Mouse (Mus musculus): Measurements from ENCODE around the gene Maats1. TPM values are rescaled to one million over a fixed set of nuclear protein-coding genes. Genes with fewer than 3 reads are reported as not detected.

Maats1 gene
- polyA plus RNA-seq, 1 experiment from 2014 or later = 0.21 TPM

- H3K36me3 ChIP-seq (ENCODE audit: control insufficient read depth, insufficient read depth, low read length) = no peaks in the 10 kb centered on the region
These were observed 53.1 kb downstream of the Maats1 start for GRCm38 (mm10) chr16:38288851-38289250.

DNA sequence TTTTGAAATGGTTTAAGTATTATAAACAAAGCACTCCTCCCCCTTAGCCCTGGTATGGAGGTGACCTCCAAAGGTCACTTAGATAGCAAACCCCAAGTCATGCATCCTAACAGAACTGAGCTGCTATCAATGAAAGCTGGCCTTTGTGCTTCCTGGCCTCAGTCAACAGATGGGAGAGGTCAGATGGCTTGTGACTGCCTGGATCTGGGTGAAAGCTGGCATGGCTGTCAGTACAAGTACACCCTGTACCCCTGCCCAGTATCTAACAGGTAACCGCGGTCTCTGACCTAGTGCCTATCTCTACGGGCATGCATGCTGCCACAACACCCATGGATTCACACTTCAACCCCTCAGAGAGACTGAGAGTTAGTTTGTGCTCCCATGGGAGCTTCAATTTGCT, 54.2 kb downstream of the Maats1 start:
- 67% methylated on average over 3 of the region's 3 CpGs for WGBS (ENCODE audit: insufficient replicate concordance)
- no peak for ATAC-seq (replicated peaks; ENCODE audit: insufficient number of reproducible peaks, low FRiP score, low TSS enrichment)

More at GRCm38 (mm10) chr16:38288851-38289250, 53.1 kb downstream of the Maats1 start:
- no peak overlapping the region for H3K4me2 ChIP-seq
- WGBS (ENCODE audit: insufficient replicate concordance) = 31% methylated on average over 6 of the region's 6 CpGs
- H3K27ac ChIP-seq (ENCODE audit: low read depth, low read length) = no peak overlapping the region
- H3K4me3 ChIP-seq (ENCODE audit: low read depth, low read length) = no peak overlapping the region
- H3K9me3 ChIP-seq (replicated peaks; ENCODE audit: control insufficient read depth, low read length) = no peaks in the 10 kb centered on the region
- ATAC-seq (replicated peaks; ENCODE audit: insufficient number of reproducible peaks, low FRiP score, low TSS enrichment) = no peak
- H3K4me1 ChIP-seq (ENCODE audit: control insufficient read depth, insufficient read depth, low read length) = no peaks in the 10 kb centered on the region; the same call in 1 of the 2 replicates
- H3K9ac ChIP-seq (ENCODE audit: low read depth, low read length) = no peak overlapping the region
- no peaks in the 10 kb centered on the region for H3K27me3 ChIP-seq (ENCODE audit: control insufficient read depth, insufficient read depth, low read length)

GRCm38 (mm10) chr16:38287357-38287756, 54.6 kb downstream of the Maats1 start:
- Histone ChIP-seq H3K4me2 (no peak overlapping the region), H3K4me3 (ENCODE audit: low read depth, low read length) (no peak overlapping the region), H3K27ac (ENCODE audit: low read depth, low read length) (no peak overlapping the region), H3K36me3 (ENCODE audit: control insufficient read depth, insufficient read depth, low read length) (no peaks in the 10 kb centered on the region), H3K27me3 (ENCODE audit: control insufficient read depth, insufficient read depth, low read length) (no peaks in the 10 kb centered on the region), H3K9me3 (replicated peaks; ENCODE audit: control insufficient read depth, low read length) (no peaks in the 10 kb centered on the region), H3K4me1 (ENCODE audit: control insufficient read depth, insufficient read depth, low read length) (no peaks in the 10 kb centered on the region; the same call in 1 of the 2 replicates), H3K9ac (ENCODE audit: low read depth, low read length) (no peak overlapping the region)
- no peak for ATAC-seq (replicated peaks; ENCODE audit: insufficient number of reproducible peaks, low FRiP score, low TSS enrichment)
- WGBS (ENCODE audit: insufficient replicate concordance) = 68% methylated on average over 6 of the region's 6 CpGs

More for the DNA sequence above, 54.2 kb downstream of the Maats1 start:
- H3K36me3 ChIP-seq (ENCODE audit: control insufficient read depth, insufficient read depth, low read length) = no peaks in the 10 kb centered on the region
- no peak overlapping the region for H3K9ac ChIP-seq (ENCODE audit: low read depth, low read length)
- H3K4me1 ChIP-seq (ENCODE audit: control insufficient read depth, insufficient read depth, low read length) = no peaks in the 10 kb centered on the region; the same call in 1 of the 2 replicates
- no peak overlapping the region for H3K4me3 ChIP-seq (ENCODE audit: low read depth, low read length)
- no peak overlapping the region for H3K27ac ChIP-seq (ENCODE audit: low read depth, low read length)
- H3K9me3 ChIP-seq (replicated peaks; ENCODE audit: control insufficient read depth, low read length) = no peaks in the 10 kb centered on the region
- H3K4me2 ChIP-seq = no peak overlapping the region
- no peaks in the 10 kb centered on the region for H3K27me3 ChIP-seq (ENCODE audit: control insufficient read depth, insufficient read depth, low read length)

DNA sequence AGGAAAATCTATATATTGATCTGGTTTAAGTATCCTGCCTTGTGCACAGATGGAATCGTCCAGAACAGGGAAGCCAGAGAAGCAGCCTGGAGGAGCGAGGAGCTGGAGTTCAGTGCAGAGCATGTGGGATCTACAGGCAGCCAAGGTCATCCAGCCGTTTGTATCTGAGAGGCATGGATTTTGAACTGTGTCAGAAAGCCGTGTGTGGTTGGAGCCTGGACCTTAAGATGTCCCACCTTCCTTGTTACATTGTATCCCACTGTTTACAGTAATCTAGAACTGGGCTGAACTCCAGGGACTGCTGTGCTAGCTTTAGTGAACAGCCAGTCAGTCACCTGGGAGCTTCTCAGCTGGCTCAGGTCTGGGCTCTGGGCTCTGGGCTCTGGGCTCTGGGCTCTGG, 55.4 kb downstream of the Maats1 start:
- H3K36me3 ChIP-seq (ENCODE audit: control insufficient read depth, insufficient read depth, low read length) = no peaks in the 10 kb centered on the region
- ATAC-seq (replicated peaks; ENCODE audit: insufficient number of reproducible peaks, low FRiP score, low TSS enrichment) = no peak
- H3K9ac ChIP-seq (ENCODE audit: low read depth, low read length) = no peak overlapping the region
- H3K4me2 ChIP-seq = no peak overlapping the region
- no peak overlapping the region for H3K4me3 ChIP-seq (ENCODE audit: low read depth, low read length)
- WGBS (ENCODE audit: insufficient replicate concordance) = 53% methylated on average over 4 of the region's 4 CpGs
- no peaks in the 10 kb centered on the region for H3K27me3 ChIP-seq (ENCODE audit: control insufficient read depth, insufficient read depth, low read length)
- no peaks in the 10 kb centered on the region for H3K9me3 ChIP-seq (replicated peaks; ENCODE audit: control insufficient read depth, low read length)
- no peaks in the 10 kb centered on the region; the same call in 1 of the 2 replicates for H3K4me1 ChIP-seq (ENCODE audit: control insufficient read depth, insufficient read depth, low read length)
- no peak overlapping the region for H3K27ac ChIP-seq (ENCODE audit: low read depth, low read length)

DNA sequence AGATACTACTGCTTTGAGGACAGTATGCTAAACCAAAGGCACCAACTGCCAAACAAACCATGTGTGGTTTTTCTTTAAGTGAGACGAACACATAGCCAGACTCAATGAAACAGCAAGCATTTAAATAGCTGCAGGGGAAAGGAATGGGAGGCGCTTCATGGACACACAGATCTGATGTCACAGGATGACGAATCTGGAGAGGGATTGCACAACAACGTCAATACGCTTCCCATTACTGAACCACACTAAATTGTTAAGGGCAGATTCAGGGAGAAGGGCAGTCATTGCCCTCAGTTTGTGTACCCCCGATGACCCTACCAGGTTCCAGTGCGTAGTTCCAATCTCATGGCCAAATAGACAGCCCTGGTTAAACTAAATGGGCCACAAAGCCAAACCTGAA, 56.1 kb downstream of the Maats1 start:
- no peaks in the 10 kb centered on the region for H3K27me3 ChIP-seq (ENCODE audit: control insufficient read depth, insufficient read depth, low read length)
- no peaks in the 10 kb centered on the region for H3K9me3 ChIP-seq (replicated peaks; ENCODE audit: control insufficient read depth, low read length)
- no peak overlapping the region for H3K9ac ChIP-seq (ENCODE audit: low read depth, low read length)
- H3K4me3 ChIP-seq (ENCODE audit: low read depth, low read length) = no peak overlapping the region
- H3K4me2 ChIP-seq = no peak overlapping the region
- H3K27ac ChIP-seq (ENCODE audit: low read depth, low read length) = no peak overlapping the region
- H3K4me1 ChIP-seq (ENCODE audit: control insufficient read depth, insufficient read depth, low read length) = no peaks in the 10 kb centered on the region; the same call in 1 of the 2 replicates
- 79% methylated on average over 7 of the region's 7 CpGs for WGBS (ENCODE audit: insufficient replicate concordance)
- no peak for ATAC-seq (replicated peaks; ENCODE audit: insufficient number of reproducible peaks, low FRiP score, low TSS enrichment)
- H3K36me3 ChIP-seq (ENCODE audit: control insufficient read depth, insufficient read depth, low read length) = no peaks in the 10 kb centered on the region

- WGBS (ENCODE audit: insufficient replicate concordance) = 42% methylated on average over 3 of the region's 3 CpGs
- no peak overlapping the region for H3K9ac ChIP-seq (ENCODE audit: low read depth, low read length)
- no peak for ATAC-seq (replicated peaks; ENCODE audit: insufficient number of reproducible peaks, low FRiP score, low TSS enrichment)
- no peaks in the 10 kb centered on the region for H3K4me1 ChIP-seq (ENCODE audit: control insufficient read depth, insufficient read depth, low read length)
- no peaks in the 10 kb centered on the region for H3K27me3 ChIP-seq (ENCODE audit: control insufficient read depth, insufficient read depth, low read length)
- H3K4me2 ChIP-seq = no peak overlapping the region
- H3K4me3 ChIP-seq (ENCODE audit: low read depth, low read length) = no peak overlapping the region
- no peaks in the 10 kb centered on the region for H3K36me3 ChIP-seq (ENCODE audit: control insufficient read depth, insufficient read depth, low read length)
- no peak overlapping the region for H3K27ac ChIP-seq (ENCODE audit: low read depth, low read length)
- H3K9me3 ChIP-seq (replicated peaks; ENCODE audit: control insufficient read depth, low read length) = no peaks in the 10 kb centered on the region
These were observed 58.6 kb downstream of the Maats1 start for GRCm38 (mm10) chr16:38283300-38283699.

DNA sequence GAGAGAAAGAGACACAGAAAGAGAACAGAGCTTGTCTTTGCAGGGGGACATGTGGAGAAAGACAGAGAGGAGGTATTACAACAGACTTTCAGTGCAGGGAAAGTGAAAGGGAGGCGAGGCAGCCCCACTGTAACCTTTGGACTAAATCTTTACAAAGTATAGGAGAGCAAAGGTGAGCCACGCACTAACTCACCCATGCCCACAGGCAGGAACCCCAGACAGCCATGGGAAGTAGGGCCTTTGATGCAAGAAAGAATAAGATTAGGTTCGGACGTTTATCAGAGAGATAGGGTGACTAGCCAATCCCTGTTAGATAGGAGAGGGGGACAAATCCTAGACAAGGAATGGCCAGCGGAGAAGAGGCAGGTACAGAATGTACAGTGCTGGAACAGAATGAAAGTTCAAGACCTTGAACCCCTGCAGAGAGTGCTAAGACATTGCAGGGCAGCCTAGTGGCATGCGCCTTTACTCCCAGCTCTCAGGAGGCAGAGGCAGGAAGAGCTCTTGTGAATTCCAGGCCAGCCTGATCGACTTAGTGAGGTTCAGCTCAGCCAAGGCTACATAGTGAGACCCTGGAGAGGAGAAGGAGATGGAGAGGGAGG, 59.3 kb downstream of the Maats1 start:
- Histone ChIP-seq H3K9ac (ENCODE audit: low read depth, low read length) (no peak overlapping the region), H3K36me3 (ENCODE audit: control insufficient read depth, insufficient read depth, low read length) (no peaks in the 10 kb centered on the region), H3K27ac (ENCODE audit: low read depth, low read length) (no peak overlapping the region), H3K4me1 (ENCODE audit: control insufficient read depth, insufficient read depth, low read length) (no peaks in the 10 kb centered on the region), H3K27me3 (ENCODE audit: control insufficient read depth, insufficient read depth, low read length) (no peaks in the 10 kb centered on the region), H3K9me3 (replicated peaks; ENCODE audit: control insufficient read depth, low read length) (no peaks in the 10 kb centered on the region), H3K4me2 (no peak overlapping the region), H3K4me3 (ENCODE audit: low read depth, low read length) (no peak overlapping the region)
- no peak for ATAC-seq (replicated peaks; ENCODE audit: insufficient number of reproducible peaks, low FRiP score, low TSS enrichment)
- 64% methylated on average over 7 of the region's 7 CpGs for WGBS (ENCODE audit: insufficient replicate concordance)

DNA sequence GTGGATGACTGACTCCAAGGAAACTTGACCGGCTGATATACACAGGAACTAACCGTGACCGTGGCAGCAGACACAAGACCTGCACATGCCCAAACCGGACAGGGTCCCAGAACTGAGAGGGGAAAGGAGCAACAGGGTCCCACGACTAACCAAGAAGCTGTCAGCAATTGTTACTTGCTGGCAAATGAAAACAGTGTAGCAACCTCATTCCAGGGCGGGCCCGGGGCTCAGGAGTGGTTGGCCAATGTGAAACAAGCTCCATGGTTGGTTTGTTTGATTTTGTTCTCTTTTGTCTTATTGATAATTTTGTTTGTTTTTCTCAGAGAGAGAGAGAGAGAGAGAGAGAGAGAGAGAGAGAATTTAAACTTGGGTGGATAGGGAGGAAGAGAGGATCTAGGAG, 61.0 kb downstream of the Maats1 start:
- no peak for ATAC-seq (replicated peaks; ENCODE audit: insufficient number of reproducible peaks, low FRiP score, low TSS enrichment)
- no peak overlapping the region for H3K4me3 ChIP-seq (ENCODE audit: low read depth, low read length)
- no peak overlapping the region for H3K4me2 ChIP-seq
- WGBS (ENCODE audit: insufficient replicate concordance) = 65% methylated on average over 7 of the region's 7 CpGs
- H3K9me3 ChIP-seq (replicated peaks; ENCODE audit: control insufficient read depth, low read length) = no peaks in the 10 kb centered on the region
- no peaks in the 10 kb centered on the region for H3K36me3 ChIP-seq (ENCODE audit: control insufficient read depth, insufficient read depth, low read length)
- no peaks in the 10 kb centered on the region for H3K27me3 ChIP-seq (ENCODE audit: control insufficient read depth, insufficient read depth, low read length)
- no peaks in the 10 kb centered on the region for H3K4me1 ChIP-seq (ENCODE audit: control insufficient read depth, insufficient read depth, low read length)
- H3K9ac ChIP-seq (ENCODE audit: low read depth, low read length) = no peak overlapping the region
- H3K27ac ChIP-seq (ENCODE audit: low read depth, low read length) = no peak overlapping the region

DNA sequence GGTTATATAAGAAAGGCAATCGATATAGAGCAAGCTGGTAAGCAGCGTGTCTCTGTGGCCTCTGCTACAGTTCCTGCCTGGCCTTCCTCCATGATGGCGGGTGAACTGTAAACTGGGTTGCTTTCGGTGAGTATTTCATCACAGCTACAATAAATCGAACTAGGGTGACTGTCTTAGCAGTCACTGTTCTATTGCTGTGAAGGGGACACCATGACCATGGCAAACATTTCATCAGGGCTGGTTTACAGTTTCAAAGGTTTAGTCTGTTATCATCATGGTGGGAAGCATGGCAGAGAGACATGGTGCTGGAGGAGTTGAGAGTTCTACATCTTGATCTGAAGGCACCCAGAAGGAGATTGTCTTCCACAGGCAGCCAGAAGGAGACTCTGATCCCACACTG, 62.1 kb downstream of the Maats1 start:
- H3K27ac ChIP-seq (ENCODE audit: low read depth, low read length) = no peak overlapping the region
- H3K36me3 ChIP-seq (ENCODE audit: control insufficient read depth, insufficient read depth, low read length) = no peaks in the 10 kb centered on the region
- no peaks in the 10 kb centered on the region for H3K9me3 ChIP-seq (replicated peaks; ENCODE audit: control insufficient read depth, low read length)
- no peak overlapping the region for H3K4me2 ChIP-seq
- H3K4me3 ChIP-seq (ENCODE audit: low read depth, low read length) = no peak overlapping the region
- 88% methylated on average over 5 of the region's 5 CpGs for WGBS (ENCODE audit: insufficient replicate concordance)
- no peak overlapping the region for H3K9ac ChIP-seq (ENCODE audit: low read depth, low read length)
- H3K27me3 ChIP-seq (ENCODE audit: control insufficient read depth, insufficient read depth, low read length) = no peaks in the 10 kb centered on the region
- H3K4me1 ChIP-seq (ENCODE audit: control insufficient read depth, insufficient read depth, low read length) = no peaks in the 10 kb centered on the region
- ATAC-seq (replicated peaks; ENCODE audit: insufficient number of reproducible peaks, low FRiP score, low TSS enrichment) = no peak

Data from heart, embryonic 11.5 days (tissue).